Mouse (Mus musculus): ENCODE data around the gene Isyna1. TPM values are rescaled to one million over a fixed set of nuclear protein-coding genes. Genes with fewer than 3 reads are reported as not detected.

The Isyna1 gene
- polyA plus RNA-seq, 1 experiment from 2014 or later, result 69.8 TPM

Other genes starting within 250 kb of the Isyna1 start
- 14.2 and 18.1 TPM in 2 replicates for gene Upf1, start 241.1 kb upstream of the Isyna1 start, polyA plus RNA-seq (2014; fragmentation: Nextera tagmentation; extraction: Ambion mirVana)
- 3.0 and 4.6 TPM in 2 replicates for gene Comp, start 220.8 kb upstream of the Isyna1 start, polyA plus RNA-seq (2014; fragmentation: Nextera tagmentation; extraction: Ambion mirVana)
- 12.2 and 14.1 TPM in 2 replicates for gene Crtc1, start 154.8 kb upstream of the Isyna1 start, polyA plus RNA-seq (2014; fragmentation: Nextera tagmentation; extraction: Ambion mirVana)
- 9.6 and 9.8 TPM in 2 replicates for gene Klhl26, start 117.4 kb upstream of the Isyna1 start, polyA plus RNA-seq (2014; fragmentation: Nextera tagmentation; extraction: Ambion mirVana)
- gene Tmem59l, start 107.0 kb upstream of the Isyna1 start, polyA plus RNA-seq (2014; fragmentation: Nextera tagmentation; extraction: Ambion mirVana), result 0.31 TPM in 1 of 2 replicates, not detected in the other
- 0.42 and 2.0 TPM in 2 replicates for gene Crlf1, start 101.2 kb upstream of the Isyna1 start, polyA plus RNA-seq (2014; fragmentation: Nextera tagmentation; extraction: Ambion mirVana)
- gene Rex1bd, start 87.6 kb upstream of the Isyna1 start, polyA plus RNA-seq (2014; fragmentation: Nextera tagmentation; extraction: Ambion mirVana), result 129 and 138 TPM in 2 replicates
- 900 and 1,040 TPM in 2 replicates for gene Uba52, start 83.6 kb upstream of the Isyna1 start, polyA plus RNA-seq (2014; fragmentation: Nextera tagmentation; extraction: Ambion mirVana)
- gene Fkbp8, start 66.6 kb upstream of the Isyna1 start, polyA plus RNA-seq (2014; fragmentation: Nextera tagmentation; extraction: Ambion mirVana), result 189 and 209 TPM in 2 replicates
- gene Kxd1, start 66.4 kb upstream of the Isyna1 start, polyA plus RNA-seq (2014; fragmentation: Nextera tagmentation; extraction: Ambion mirVana), result 79.3 and 85.7 TPM in 2 replicates
- gene Ell, start 54.9 kb upstream of the Isyna1 start, polyA plus RNA-seq (2014; fragmentation: Nextera tagmentation; extraction: Ambion mirVana), result 13.0 and 13.2 TPM in 2 replicates
- gene Ssbp4, start 14.5 kb downstream of the Isyna1 start, polyA plus RNA-seq (2014; fragmentation: Nextera tagmentation; extraction: Ambion mirVana), result 83.7 and 85.8 TPM in 2 replicates
- gene Lrrc25, start 21.8 kb downstream of the Isyna1 start, polyA plus RNA-seq (2014; fragmentation: Nextera tagmentation; extraction: Ambion mirVana), result 1.3 and 3.2 TPM in 2 replicates
- 1.1 TPM in 2 replicates for gene Gdf15, start 38.1 kb downstream of the Isyna1 start, polyA plus RNA-seq (2014; fragmentation: Nextera tagmentation; extraction: Ambion mirVana)
- gene Pgpep1, start 66.0 kb downstream of the Isyna1 start, polyA plus RNA-seq (2014; fragmentation: Nextera tagmentation; extraction: Ambion mirVana), result 39.7 and 46.6 TPM in 2 replicates
- gene Lsm4, start 78.9 kb downstream of the Isyna1 start, polyA plus RNA-seq (2014; fragmentation: Nextera tagmentation; extraction: Ambion mirVana), result 316 and 334 TPM in 2 replicates
- gene Jund, start 104.6 kb downstream of the Isyna1 start, polyA plus RNA-seq (2014; fragmentation: Nextera tagmentation; extraction: Ambion mirVana), result 122 and 137 TPM in 2 replicates
- not detected in 2 replicates for gene Iqcn, start 109.1 kb downstream of the Isyna1 start, polyA plus RNA-seq (2014; fragmentation: Nextera tagmentation; extraction: Ambion mirVana)
- not detected in 2 replicates for gene Gm3336, start 124.2 kb downstream of the Isyna1 start, polyA plus RNA-seq (2014; fragmentation: Nextera tagmentation; extraction: Ambion mirVana)
- 0.08 and 0.23 TPM in 2 replicates for gene Pde4c, start 129.3 kb downstream of the Isyna1 start, polyA plus RNA-seq (2014; fragmentation: Nextera tagmentation; extraction: Ambion mirVana)
- gene Rab3a, start 160.3 kb downstream of the Isyna1 start, polyA plus RNA-seq (2014; fragmentation: Nextera tagmentation; extraction: Ambion mirVana), result 24.1 and 25.7 TPM in 2 replicates
- 44.0 and 47.4 TPM in 2 replicates for gene Mpv17l2, start 166.6 kb downstream of the Isyna1 start, polyA plus RNA-seq (2014; fragmentation: Nextera tagmentation; extraction: Ambion mirVana)
- gene Pik3r2, start 182.3 kb downstream of the Isyna1 start, polyA plus RNA-seq (2014; fragmentation: Nextera tagmentation; extraction: Ambion mirVana), result 23.1 and 26.7 TPM in 2 replicates
- gene Mast3, start 210.7 kb downstream of the Isyna1 start, polyA plus RNA-seq (2014; fragmentation: Nextera tagmentation; extraction: Ambion mirVana), result 6.7 and 9.4 TPM in 2 replicates
- gene Il12rb1, start 214.1 kb downstream of the Isyna1 start, polyA plus RNA-seq (2014; fragmentation: Nextera tagmentation; extraction: Ambion mirVana), result 0.09 TPM in 1 of 2 replicates, not detected in the other
- gene Arrdc2, start 245.3 kb downstream of the Isyna1 start, polyA plus RNA-seq (2014; fragmentation: Nextera tagmentation; extraction: Ambion mirVana), result 2.5 and 2.8 TPM in 2 replicates

All from heart, embryonic 14.5 days (tissue).